Mouse (Mus musculus) midbrain, embryonic 15.5 days (tissue): ENCODE measurements at regions not wholly inside any gene's neighbourhood (a gene's known extent, or its start where the extent isn't known, plus 50 kb on each side); places are given as distances from the start of the nearest gene placed in this dataset.

ENCODE experiments used
- ATAC-seq: fragments of 200-750 bp; cut with Nextera tagmentation; replicated peaks from 2 replicates; pipeline ENCODE4 v1.8.0; 2017; ENCODE audit warnings: moderate TSS enrichment
- H3K27ac ChIP-seq: fragments of 300-500 bp; sonication (generic); 2 replicates; pipeline ENCODE4 v1.5.1; 2015; ENCODE audit warnings: mild to moderate bottlenecking, inconsistent platforms
- H3K27me3 ChIP-seq: fragments of 300-500 bp; sonication (generic); replicated peaks from 2 replicates; pipeline ENCODE4 v1.6.1; 2015; ENCODE audit warnings: inconsistent platforms
- H3K36me3 ChIP-seq: fragments of 300-500 bp; sonication (generic); replicated peaks from 2 replicates; pipeline ENCODE4 v1.6.1; 2015; ENCODE audit warnings: inconsistent platforms
- H3K4me1 ChIP-seq: fragments of 300-500 bp; sonication (generic); 2 replicates; pipeline ENCODE4 v1.6.1; 2015; ENCODE audit warnings: inconsistent platforms
- H3K4me2 ChIP-seq: fragments of 300-500 bp; sonication (generic); 2 replicates; pipeline ENCODE4 v1.6.1; 2015; ENCODE audit warnings: inconsistent platforms, mild to moderate bottlenecking, moderate library complexity
- H3K4me3 ChIP-seq: fragments of 300-500 bp; sonication (generic); 2 replicates; pipeline ENCODE4 v1.5.1; 2015; ENCODE audit warnings: mild to moderate bottlenecking, inconsistent platforms
- H3K9ac ChIP-seq: fragments of 300-500 bp; sonication (generic); 2 replicates; pipeline ENCODE4 v1.6.1; 2015; ENCODE audit warnings: mild to moderate bottlenecking, inconsistent platforms
- H3K9me3 ChIP-seq: fragments of 300-500 bp; sonication (generic); 2 replicates; pipeline ENCODE4 v1.6.1; 2016; ENCODE audit warnings: inconsistent platforms
- WGBS: fragments of 180-500 bp; shearing (Covaris S2); methylation state at CpG from one replicate; pipeline ENCODE4 v1.1.7; 2015; ENCODE audit warnings: mixed read lengths; 5-methylcytosine and 5-hydroxymethylcytosine counted together

DNA sequence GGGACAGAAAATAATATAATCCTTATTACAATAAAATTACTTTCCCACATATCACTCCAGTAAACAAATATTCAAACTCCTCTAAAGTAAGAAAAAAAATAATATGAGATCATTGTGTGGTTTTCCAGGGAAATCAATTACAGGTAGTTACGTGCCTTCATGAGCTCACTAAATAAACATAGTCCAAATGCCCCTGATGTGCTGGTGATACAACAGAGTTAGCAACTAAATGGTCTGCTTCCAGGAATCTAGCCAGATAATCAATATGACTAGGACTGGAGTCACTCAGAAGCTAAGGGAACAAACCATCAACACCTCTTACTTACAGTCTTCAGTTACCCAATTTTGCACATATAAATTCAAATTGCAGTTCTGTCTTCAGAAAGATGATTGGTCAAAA, 267.2 kb downstream of the Basp1 start:
- Histone ChIP-seq H3K36me3 (no peaks in the 10 kb centered on the region), H3K4me3 (no peak overlapping the region), H3K4me1 (no peaks in the 10 kb centered on the region), H3K27me3 (no peaks in the 10 kb centered on the region), H3K9me3 (no peaks in the 10 kb centered on the region), H3K9ac (no peak overlapping the region), H3K4me2 (no peak overlapping the region), H3K27ac (no peak overlapping the region)
- WGBS, result 88% methylated on average over 1 of the region's 1 CpGs
- ATAC-seq, result no peak

GRCm38 (mm10) chr15:25144228-25144627, 269.3 kb downstream of the Basp1 start:
- no peaks in the 10 kb centered on the region for H3K27me3 ChIP-seq
- no peak overlapping the region for H3K9ac ChIP-seq
- ATAC-seq, result no peak
- H3K4me3 ChIP-seq, result no peak overlapping the region
- no peaks in the 10 kb centered on the region for H3K9me3 ChIP-seq
- no peak overlapping the region for H3K27ac ChIP-seq
- no peak overlapping the region for H3K4me2 ChIP-seq
- H3K4me1 ChIP-seq, result peaks cover 6% of the 10 kb centered on the region; the same call in 1 of the 2 replicates
- no peaks in the 10 kb centered on the region for H3K36me3 ChIP-seq
- 68% methylated on average over 1 of the region's 1 CpGs for WGBS

- H3K4me1 ChIP-seq, result peaks cover 12% of the 10 kb centered on the region; the same call in 1 of the 2 replicates
- peak; percentile 80 for ATAC-seq
- H3K9me3 ChIP-seq, result no peaks in the 10 kb centered on the region
- H3K9ac ChIP-seq, result no peak overlapping the region
- H3K4me2 ChIP-seq, result no peak overlapping the region
- no peaks in the 10 kb centered on the region for H3K36me3 ChIP-seq
- no peak overlapping the region for H3K27ac ChIP-seq
- H3K27me3 ChIP-seq, result no peaks in the 10 kb centered on the region
- WGBS, result 66% methylated on average over 9 of the region's 9 CpGs
- no peak overlapping the region for H3K4me3 ChIP-seq
Observed at GRCm38 (mm10) chr15:25140389-25141181, 273.0 kb downstream of the Basp1 start.

DNA sequence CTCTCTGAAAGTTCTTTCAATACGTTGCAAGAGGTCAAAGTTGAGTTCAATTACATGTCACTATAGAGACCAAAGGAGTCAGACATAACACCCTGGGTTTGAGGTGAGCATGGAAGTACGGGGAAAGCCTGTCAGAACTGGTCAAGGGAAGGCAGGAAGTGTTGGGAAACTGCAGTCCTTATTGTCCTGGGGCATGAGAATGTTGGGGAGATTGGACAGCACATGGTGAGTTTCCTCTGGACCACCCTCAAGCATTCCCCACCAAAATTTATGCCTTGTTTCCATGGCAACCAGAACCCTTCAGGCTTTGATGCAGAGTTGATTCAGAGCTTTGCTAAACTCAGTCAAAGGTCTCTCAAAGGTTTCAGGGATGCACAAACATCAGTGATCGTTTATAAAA, 276.5 kb downstream of the Basp1 start:
- Histone ChIP-seq H3K9ac (no peak overlapping the region), H3K4me2 (no peak overlapping the region), H3K4me3 (no peak overlapping the region), H3K27me3 (no peaks in the 10 kb centered on the region), H3K4me1 (peaks cover 12% of the 10 kb centered on the region; the same call in 1 of the 2 replicates), H3K27ac (no peak overlapping the region), H3K36me3 (no peaks in the 10 kb centered on the region), H3K9me3 (no peaks in the 10 kb centered on the region)
- no peak for ATAC-seq
- WGBS, result 8% methylated on average over 3 of the region's 3 CpGs

DNA sequence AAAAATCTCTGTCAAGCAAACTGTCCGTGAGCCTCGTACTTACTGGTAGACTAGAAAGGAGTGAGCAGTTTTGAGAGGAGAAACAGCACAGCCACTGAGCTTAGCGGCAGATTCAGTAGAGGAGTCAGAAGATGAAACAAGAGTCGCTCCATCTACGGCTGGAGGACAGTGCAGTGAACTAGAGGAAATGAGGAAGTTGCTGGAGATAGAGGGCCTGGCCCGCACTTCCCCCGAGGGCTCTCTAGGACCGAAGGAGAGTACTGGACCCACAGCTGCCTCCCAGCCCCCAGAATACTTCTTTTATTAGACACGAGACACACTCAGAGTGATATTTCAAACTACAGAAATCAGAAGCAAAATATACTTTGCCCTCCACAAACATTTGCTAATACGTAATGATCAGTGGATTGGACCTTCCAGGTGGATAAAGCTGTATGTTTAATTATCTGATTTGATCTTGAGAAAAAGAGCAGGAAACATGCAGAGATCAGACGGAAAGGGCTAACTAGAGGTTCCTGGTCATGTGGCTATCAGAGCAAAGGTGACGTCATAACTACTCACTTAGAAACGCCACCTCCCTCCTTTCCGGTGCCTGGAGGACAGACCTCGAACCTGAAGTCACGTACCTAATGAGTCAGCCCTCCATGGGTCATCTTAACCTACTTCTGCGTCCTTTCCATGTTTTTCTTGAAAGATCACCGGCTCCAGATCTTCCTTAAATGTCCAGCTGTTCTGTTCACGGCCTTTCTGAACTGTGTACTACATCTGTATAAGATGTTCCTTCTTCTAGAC, 277.9 kb downstream of the Basp1 start:
- 88% methylated on average over 19 of the region's 19 CpGs for WGBS
- H3K9ac ChIP-seq, result no peak overlapping the region
- peaks cover 9% of the 10 kb centered on the region; the same call in 1 of the 2 replicates for H3K4me1 ChIP-seq
- ATAC-seq, result no peak
- H3K4me3 ChIP-seq, result no peak overlapping the region
- no peak overlapping the region for H3K4me2 ChIP-seq
- no peaks in the 10 kb centered on the region for H3K9me3 ChIP-seq
- H3K36me3 ChIP-seq, result no peaks in the 10 kb centered on the region
- no peaks in the 10 kb centered on the region for H3K27me3 ChIP-seq
- no peak overlapping the region for H3K27ac ChIP-seq

DNA sequence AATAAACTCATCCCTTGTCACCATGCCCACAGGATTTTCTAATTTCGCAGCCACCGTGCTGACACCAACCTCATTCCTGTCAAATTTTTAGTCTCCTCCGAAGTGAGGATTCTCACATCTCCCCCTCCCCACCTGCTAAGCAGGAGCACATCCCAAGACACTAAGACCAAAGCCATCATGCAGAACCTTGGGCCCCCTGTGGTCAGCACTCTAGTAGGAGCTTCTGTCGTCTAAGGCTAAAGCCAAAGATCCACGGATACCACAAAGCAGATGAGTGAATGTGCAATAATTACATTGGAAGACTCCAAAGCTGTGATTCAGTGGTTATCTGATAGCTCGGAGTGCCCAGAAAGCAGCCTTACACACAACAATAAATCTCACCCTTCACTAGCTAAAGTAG, 283.5 kb downstream of the Basp1 start:
- no peak for ATAC-seq
- no peak overlapping the region for H3K27ac ChIP-seq
- H3K36me3 ChIP-seq, result no peaks in the 10 kb centered on the region
- H3K27me3 ChIP-seq, result no peaks in the 10 kb centered on the region
- H3K4me1 ChIP-seq, result no peaks in the 10 kb centered on the region
- no peak overlapping the region for H3K4me3 ChIP-seq
- H3K4me2 ChIP-seq, result no peak overlapping the region
- WGBS, result 54% methylated on average over 6 of the region's 6 CpGs
- H3K9me3 ChIP-seq, result no peaks in the 10 kb centered on the region
- no peak overlapping the region for H3K9ac ChIP-seq

GRCm38 (mm10) chr15:25129572-25129971, 284.0 kb downstream of the Basp1 start:
- no peak overlapping the region for H3K27ac ChIP-seq
- peak; percentile 73 for ATAC-seq
- no peak overlapping the region for H3K9ac ChIP-seq
- peak overlapping the region; percentile 20 for H3K4me2 ChIP-seq
- H3K4me3 ChIP-seq, result peak overlapping the region; percentile 13; the same call in 1 of the 2 replicates
- WGBS, result 49% methylated on average over 5 of the region's 5 CpGs
- H3K4me1 ChIP-seq, result no peaks in the 10 kb centered on the region
- no peaks in the 10 kb centered on the region for H3K36me3 ChIP-seq
- H3K27me3 ChIP-seq, result no peaks in the 10 kb centered on the region
- H3K9me3 ChIP-seq, result no peaks in the 10 kb centered on the region

DNA sequence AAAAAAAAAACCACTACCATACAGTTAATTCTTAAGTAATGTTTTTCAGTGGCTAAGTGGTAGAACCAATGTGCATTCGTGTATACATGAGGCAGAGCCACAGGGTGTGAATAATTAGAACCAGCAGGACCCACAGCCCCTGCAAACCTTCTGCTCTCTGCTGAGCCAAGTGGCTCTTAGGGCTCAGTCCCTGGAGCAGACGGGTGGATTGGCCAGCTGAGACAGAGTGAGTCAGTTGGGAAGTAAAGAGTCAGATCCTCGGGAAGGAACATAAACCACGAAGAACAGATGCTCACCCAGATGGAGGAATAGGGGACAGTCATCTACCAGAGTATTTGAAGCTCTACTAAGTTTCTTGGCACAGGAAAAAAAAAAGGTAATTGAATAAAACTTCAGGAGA, 293.1 kb downstream of the Basp1 start:
- H3K36me3 ChIP-seq, result no peaks in the 10 kb centered on the region
- H3K4me2 ChIP-seq, result no peak overlapping the region
- H3K27me3 ChIP-seq, result no peaks in the 10 kb centered on the region
- H3K9me3 ChIP-seq, result no peaks in the 10 kb centered on the region
- H3K9ac ChIP-seq, result no peak overlapping the region
- 49% methylated on average over 4 of the region's 4 CpGs for WGBS
- no peak overlapping the region for H3K27ac ChIP-seq
- no peak overlapping the region for H3K4me3 ChIP-seq
- ATAC-seq, result no peak
- peaks cover 3% of the 10 kb centered on the region; the same call in 1 of the 2 replicates for H3K4me1 ChIP-seq

GRCm38 (mm10) chr15:25117980-25118379, 295.6 kb downstream of the Basp1 start:
- Histone ChIP-seq H3K9ac (no peak overlapping the region), H3K9me3 (no peaks in the 10 kb centered on the region), H3K4me3 (no peak overlapping the region), H3K4me2 (no peak overlapping the region), H3K27me3 (no peaks in the 10 kb centered on the region), H3K4me1 (peaks cover 3% of the 10 kb centered on the region; the same call in 1 of the 2 replicates), H3K36me3 (no peaks in the 10 kb centered on the region), H3K27ac (no peak overlapping the region)
- no peak for ATAC-seq
- WGBS, result 42% methylated on average over 3 of the region's 3 CpGs

DNA sequence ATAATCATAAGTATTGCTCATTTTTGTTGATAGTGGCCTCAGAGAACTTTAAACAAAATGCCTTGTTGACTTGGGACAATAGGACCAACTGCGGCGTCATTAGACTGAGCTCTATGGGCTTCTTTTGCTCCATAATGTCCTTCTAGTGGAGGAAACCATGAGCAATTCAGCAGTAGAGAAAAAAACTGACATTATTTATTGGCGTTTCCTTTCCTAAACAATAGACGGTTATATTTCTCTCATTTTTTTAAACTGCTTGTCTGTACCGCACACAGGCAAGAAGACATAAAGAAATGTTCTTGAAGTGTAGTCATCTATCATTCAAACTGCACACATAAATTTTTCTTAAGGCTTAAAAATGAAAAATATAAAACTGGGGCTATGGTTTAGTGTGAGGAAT, 310.8 kb downstream of the Basp1 start:
- WGBS, result 92% methylated on average over 5 of the region's 5 CpGs
- no peak overlapping the region for H3K4me3 ChIP-seq
- H3K9ac ChIP-seq, result no peak overlapping the region
- no peaks in the 10 kb centered on the region for H3K27me3 ChIP-seq
- no peaks in the 10 kb centered on the region for H3K36me3 ChIP-seq
- H3K4me2 ChIP-seq, result no peak overlapping the region
- no peaks in the 10 kb centered on the region for H3K4me1 ChIP-seq
- no peak overlapping the region for H3K27ac ChIP-seq
- H3K9me3 ChIP-seq, result no peaks in the 10 kb centered on the region
- ATAC-seq, result no peak

GRCm38 (mm10) chr15:25093758-25094157, 319.8 kb downstream of the Basp1 start:
- ATAC-seq, result 0 out of 2 replicates have a peak, but pooled peaks have one; percentile 63

DNA sequence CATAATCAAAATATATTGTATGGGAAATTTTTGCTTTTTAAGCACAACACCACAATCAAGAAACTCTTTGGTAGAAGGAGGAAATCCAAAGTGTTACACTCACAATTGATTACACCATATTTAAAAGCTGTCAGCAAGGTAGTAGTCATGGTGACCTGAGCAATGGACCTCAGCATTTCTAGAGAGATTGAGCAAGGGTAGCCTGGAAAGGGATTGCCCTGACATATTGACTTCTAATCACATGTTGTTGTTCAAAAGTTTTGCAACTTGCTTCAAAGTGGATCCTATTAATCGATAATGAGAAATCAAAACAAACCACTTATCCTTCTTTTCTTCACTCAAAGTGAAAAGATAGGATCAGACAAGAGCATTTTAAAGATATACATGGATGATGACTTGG, 343.9 kb downstream of the Basp1 start:
- ATAC-seq, result no peak
- no peaks in the 10 kb centered on the region for H3K9me3 ChIP-seq
- no peak overlapping the region for H3K4me3 ChIP-seq

More at GRCm38 (mm10) chr15:25093758-25094157, 319.8 kb downstream of the Basp1 start:
- H3K4me1 ChIP-seq, result peaks cover 4% of the 10 kb centered on the region; the same call in 1 of the 2 replicates
- no peaks in the 10 kb centered on the region for H3K27me3 ChIP-seq
- H3K9me3 ChIP-seq, result no peaks in the 10 kb centered on the region
- no peaks in the 10 kb centered on the region for H3K36me3 ChIP-seq
- no peak overlapping the region for H3K4me2 ChIP-seq
- no peak overlapping the region for H3K9ac ChIP-seq
- no peak overlapping the region for H3K4me3 ChIP-seq
- WGBS, result 22% methylated on average over 6 of the region's 6 CpGs
- 0 out of 2 replicates have a peak overlapping the region, but pooled peaks have one; percentile 0 for H3K27ac ChIP-seq

More for the DNA sequence above, 343.9 kb downstream of the Basp1 start:
- Histone ChIP-seq H3K9ac (no peak overlapping the region), H3K27ac (no peak overlapping the region), H3K4me1 (no peaks in the 10 kb centered on the region), H3K4me2 (no peak overlapping the region), H3K27me3 (no peaks in the 10 kb centered on the region), H3K36me3 (no peaks in the 10 kb centered on the region)
- 97% methylated on average over 1 of the region's 1 CpGs for WGBS
